Mouse (Mus musculus) urinary bladder, postnatal 10 days (tissue): ENCODE data around the gene Rab1b.
A peak's percentile ranks its signal among the peaks of the same experiment; 100 is the strongest.
"Not testable (repeated sequence)": the region's sequence is repeated elsewhere in the genome, so short reads cannot be mapped to it uniquely, and the experiment has no call there.

ENCODE experiments used
- DNase-seq: peaks from one replicate; pipeline ENCODE4 v3.0.0; 2022; ENCODE audit warnings: low spot score

Gene Rab1b

GRCm38 (mm10) chr19:5106731-5107191 is at the start of gene Rab1b:
Gene Rab1b (minus strand): TSS chr19:5107072.
- DNase-seq, result peak; percentile 91

GRCm38 (mm10) chr19:5152261-5152660 is 45.4 kb upstream of the Rab1b start:
- no peak for DNase-seq

- no peak for DNase-seq
Observed at GRCm38 (mm10) chr19:5151741-5152140, 44.9 kb upstream of the Rab1b start.

GRCm38 (mm10) chr19:5151331-5151730 is 44.5 kb upstream of the Rab1b start:
- no peak for DNase-seq

GRCm38 (mm10) chr19:5150358-5150757 is 43.5 kb upstream of the Rab1b start:
- no peak for DNase-seq

GRCm38 (mm10) chr19:5149041-5149440 is 42.2 kb upstream of the Rab1b start:
- not testable (repeated sequence) for DNase-seq

GRCm38 (mm10) chr19:5139640-5140039 is 32.8 kb upstream of the Rab1b start:
- no peak for DNase-seq

- DNase-seq, result no peak
Observed at GRCm38 (mm10) chr19:5131237-5131636, 24.4 kb upstream of the Rab1b start.

- no peak for DNase-seq
Observed at GRCm38 (mm10) chr19:5129770-5130169, 22.9 kb upstream of the Rab1b start.

GRCm38 (mm10) chr19:5124055-5124614 is 17.3 kb upstream of the Rab1b start:
- no peak for DNase-seq

- no peak for DNase-seq
Observed at GRCm38 (mm10) chr19:5123241-5123640, 16.4 kb upstream of the Rab1b start.

- no peak for DNase-seq
Observed at GRCm38 (mm10) chr19:5122492-5122891, 15.6 kb upstream of the Rab1b start.

GRCm38 (mm10) chr19:5118384-5118698 is 11.5 kb upstream of the Rab1b start, which contains the start of gene Klc2:
Gene Klc2 (minus strand): TSS chr19:5118560.
- no peak for DNase-seq

GRCm38 (mm10) chr19:5117494-5118383 is 10.9 kb upstream of the Rab1b start:
- DNase-seq, result peak; percentile 61

- DNase-seq, result no peak
Observed at GRCm38 (mm10) chr19:5113783-5114182, 6.9 kb upstream of the Rab1b start.

- DNase-seq, result no peak
Observed at GRCm38 (mm10) chr19:5109659-5110453, 3.0 kb upstream of the Rab1b start.

- no peak for DNase-seq
Observed at GRCm38 (mm10) chr19:5108702-5109101, 1.8 kb upstream of the Rab1b start.

- no peak for DNase-seq
Observed at GRCm38 (mm10) chr19:5108271-5108575, 1.4 kb upstream of the Rab1b start.

- DNase-seq, result no peak
Observed at GRCm38 (mm10) chr19:5107556-5108270, 841 bp upstream of the Rab1b start.

- DNase-seq, result no peak
Observed at GRCm38 (mm10) chr19:5106074-5106473, 798 bp downstream of the Rab1b start.

GRCm38 (mm10) chr19:5098363-5099143 is 8.3 kb downstream of the Rab1b start, which contains the start of gene Cnih2:
Gene Cnih2 (minus strand): TSS chr19:5098521.
- DNase-seq, result no peak
